Mouse (Mus musculus): ENCODE measurements around the gene Sbf2.
"Not testable (repeated sequence)": the region's sequence is repeated elsewhere in the genome, so short reads cannot be mapped to it uniquely, and the experiment has no call there.

Gene Sbf2

DNA sequence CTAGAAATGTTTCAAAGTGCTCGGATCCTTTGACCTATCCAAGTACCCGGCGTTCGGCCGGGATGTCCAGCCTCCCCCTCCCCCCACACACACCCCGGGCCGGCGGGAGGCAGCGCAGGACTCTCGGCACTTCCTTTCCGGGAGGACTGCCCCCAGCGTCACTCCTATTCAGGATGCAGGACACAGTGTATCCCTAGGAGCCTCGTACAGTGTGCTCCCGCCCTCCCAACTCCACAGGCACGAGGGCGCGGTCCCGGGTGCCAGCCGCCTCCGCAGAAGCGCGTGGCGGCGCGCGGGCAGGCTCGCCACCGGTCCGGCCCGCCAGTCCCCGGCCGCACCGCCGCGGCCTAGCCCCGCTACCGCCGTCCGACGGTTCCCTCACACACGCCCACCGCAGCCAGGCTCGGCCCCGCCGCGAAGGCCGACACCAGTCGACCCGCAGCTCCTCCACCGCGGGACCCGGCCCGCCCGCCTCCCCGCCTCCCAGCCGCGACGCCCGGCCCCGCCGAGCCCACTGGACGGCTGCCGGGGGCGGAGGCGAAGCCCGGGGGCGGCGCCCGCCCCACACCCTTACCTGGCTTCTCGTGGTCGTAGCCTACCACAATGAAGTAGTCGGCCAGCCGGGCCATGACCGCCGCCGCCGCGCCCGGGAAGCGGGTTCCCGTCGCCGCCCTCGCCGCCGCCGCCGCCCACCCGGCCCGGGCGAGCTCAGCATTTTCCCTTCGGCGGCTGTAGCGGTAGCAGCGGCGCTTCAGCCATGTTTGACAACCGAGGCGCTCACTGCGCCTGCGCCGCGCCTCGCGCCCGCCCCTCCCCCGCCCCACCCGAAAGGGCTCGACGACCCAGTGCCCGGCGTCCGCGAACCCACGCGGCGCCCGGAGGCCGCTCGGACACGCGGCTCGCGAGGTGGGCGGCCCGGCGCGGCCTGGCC lies at the start of gene Sbf2:
TSS of gene Sbf2 (minus strand) at position 790 of the 931 bp plus-strand sequence.
- DNase-seq (ENCODE audit: low spot score in 2 of 2) = peak; percentile 68 to 69

DNA sequence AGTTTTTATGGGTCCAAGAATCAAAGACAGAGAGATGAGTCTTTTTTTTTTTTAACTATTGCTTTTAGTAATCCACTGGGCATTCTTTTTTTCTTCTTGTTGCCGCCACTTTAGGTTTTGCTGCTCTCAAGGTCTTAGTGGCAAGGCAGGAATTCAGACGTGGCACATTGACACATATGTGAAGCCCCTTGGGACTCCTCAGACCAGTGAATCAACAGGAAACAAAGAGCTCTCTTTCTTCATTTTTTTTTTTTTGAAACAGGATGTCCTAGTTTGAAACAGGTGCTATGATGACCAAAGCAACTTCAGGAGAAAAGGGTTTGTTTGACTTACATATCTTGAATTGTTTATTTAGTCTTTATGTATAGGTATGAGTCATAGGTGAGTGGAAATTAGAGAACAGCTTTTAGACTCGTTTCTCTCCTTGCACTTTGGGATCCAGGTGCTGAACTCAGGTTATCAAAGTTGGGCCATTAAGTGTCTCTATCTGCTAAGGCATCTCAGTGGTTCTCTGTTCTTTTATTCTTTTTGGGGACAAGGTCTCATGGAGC lies 43.7 kb upstream of the Sbf2 start:
- no peak for DNase-seq (ENCODE audit: low spot score in 2 of 2)

DNA sequence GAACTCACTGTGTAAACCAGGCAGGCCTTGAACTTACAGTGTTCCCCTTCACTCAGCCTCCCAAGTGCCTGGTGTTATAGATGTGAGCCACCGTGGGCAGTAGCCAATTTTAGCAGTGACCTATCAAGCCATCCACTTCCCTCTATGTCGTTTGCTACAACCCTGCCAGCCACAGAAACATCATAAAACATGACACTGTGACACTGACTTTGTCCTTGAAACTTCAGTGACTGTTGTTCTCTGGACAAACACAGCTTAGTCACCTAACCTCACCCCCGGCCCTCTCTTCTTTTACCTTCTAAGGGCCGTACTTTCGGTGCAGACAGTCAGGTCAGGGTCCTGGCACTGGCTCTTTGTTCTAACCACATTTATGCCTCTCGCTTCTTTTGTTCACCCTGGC lies 41.2 kb upstream of the Sbf2 start:
- no peak for DNase-seq (ENCODE audit: low spot score in 2 of 2)

DNA sequence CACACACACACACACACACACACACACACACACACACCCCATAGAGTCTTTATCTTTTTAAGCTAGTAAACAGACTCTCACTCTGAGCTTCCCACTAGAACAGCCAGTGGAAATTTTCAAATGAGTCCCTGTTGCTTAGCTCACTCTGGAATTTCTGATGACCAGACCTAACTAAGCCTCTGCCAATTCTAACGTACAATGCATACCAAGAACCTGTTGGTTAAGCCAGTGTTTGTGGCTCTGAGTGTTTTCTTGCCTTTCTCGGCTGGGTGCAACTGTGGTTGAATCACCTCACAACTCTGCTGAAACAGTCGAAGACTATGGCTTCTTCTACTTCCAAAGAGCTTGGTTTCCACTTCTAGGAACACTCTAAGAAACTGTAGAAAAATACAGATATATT lies 40.5 kb upstream of the Sbf2 start:
- DNase-seq (ENCODE audit: low spot score in 2 of 2) = no peak

DNA sequence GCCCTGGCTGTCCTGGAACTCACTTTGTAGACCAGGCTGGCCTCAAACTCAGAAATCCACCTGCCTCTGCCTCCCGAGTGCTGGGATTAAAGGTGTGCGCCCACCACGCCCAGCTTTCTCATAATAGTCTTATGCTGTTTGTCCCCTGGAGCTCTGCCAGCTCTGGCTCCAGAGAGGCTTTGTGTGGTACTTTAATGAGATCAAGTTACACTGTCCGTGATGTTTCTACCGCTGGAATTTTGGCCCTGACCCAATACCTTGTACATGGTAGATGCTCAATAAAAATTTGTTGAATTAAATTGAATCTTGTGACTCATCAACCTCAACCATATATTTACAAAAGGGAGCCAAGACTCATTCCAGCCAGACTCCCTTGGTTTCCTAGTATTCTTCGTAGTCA lies 36.4 kb upstream of the Sbf2 start:
- DNase-seq (ENCODE audit: low spot score in 2 of 2) = no peak

DNA sequence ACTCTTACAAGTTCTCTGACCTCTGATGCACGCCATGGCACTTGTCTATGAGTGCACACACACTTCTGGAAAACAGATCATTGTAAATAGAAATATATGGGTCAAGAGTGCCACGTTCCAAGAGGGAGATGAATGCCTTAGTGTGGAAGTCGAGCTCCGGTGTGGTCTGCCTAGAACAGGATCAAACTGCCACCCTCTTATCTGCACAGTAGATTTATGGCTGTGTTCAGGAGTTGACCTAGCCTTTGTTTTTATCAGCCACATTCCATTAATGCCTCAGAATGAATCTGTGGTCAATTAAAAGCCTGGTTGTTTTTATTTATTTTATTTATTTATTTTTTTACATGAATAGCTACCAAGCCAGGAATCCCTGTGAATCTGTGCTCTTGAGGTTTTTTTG lies 35.8 kb upstream of the Sbf2 start:
- DNase-seq (ENCODE audit: low spot score in 2 of 2) = no peak

DNA sequence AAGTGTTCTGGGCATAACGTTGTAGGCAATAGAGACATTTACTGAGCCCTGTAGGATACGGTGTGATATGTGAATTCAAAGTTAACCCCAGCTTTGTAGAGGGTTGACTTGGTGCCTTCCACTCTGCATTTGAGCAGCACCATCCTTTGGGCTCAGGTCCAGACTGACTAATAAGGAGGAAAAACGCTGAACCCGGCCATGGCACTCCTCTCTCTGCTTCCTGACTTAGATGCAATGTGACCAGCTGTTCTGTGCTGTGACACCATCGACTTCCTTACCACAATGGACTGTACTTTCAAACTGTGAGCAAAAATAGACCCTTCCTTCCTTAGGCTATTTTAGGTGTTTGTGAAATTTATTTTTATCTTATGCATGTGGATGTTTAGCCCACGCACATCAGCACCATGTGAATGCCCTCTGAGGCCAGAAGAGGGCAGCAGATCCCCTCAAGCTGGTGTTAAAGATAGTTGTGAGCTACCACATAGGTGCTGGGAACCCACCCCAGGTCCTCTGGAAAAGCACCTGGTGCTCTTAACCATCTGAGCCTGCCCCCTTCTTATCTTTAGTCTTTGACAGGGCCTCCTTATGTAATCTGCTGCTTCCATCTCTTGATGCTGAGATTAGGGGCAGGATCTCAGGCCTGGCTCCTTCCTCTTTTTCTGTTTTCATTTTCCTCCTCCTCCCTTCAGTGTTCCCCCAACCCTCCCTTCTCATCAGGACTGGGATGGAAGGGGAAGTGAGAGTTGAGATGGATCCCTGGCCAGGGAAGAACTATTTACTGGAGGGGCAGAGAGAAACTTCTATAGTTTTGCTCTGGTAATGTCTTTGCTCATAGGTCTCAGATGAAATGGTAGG lies 34.6 kb upstream of the Sbf2 start:
- no peak for DNase-seq (ENCODE audit: low spot score in 2 of 2)

DNA sequence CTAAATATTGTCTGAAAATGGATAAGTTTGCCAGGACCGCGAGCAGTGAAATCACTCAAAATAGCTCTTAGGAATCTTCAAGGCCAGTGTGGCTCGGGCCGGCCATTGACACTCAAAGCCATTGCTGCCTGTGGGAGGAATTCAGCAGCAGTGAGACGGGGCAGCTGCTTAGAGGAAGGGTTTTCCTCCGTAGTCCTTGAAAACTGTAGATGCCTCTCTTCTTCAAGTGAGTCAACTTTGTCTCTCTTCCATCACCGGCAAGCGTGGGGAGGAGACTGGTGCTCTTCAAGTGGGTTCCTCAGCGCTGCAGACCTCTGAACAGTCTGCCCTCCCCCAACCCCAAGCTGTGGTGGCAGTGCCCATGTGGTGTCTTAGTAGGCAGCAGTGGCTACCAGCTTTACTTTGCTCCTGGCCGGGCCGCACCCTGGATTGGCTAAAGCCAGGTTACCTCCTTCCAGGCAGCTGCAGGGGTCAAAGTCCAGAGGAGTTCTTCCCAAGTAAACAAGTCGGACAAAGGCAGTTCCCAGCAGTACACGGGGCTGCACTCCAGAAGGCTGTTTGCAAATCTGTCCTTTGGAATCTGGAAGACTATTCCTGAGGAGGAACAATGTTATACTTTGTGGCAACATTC lies 33.8 kb upstream of the Sbf2 start:
- no peak for DNase-seq (ENCODE audit: low spot score in 2 of 2)

DNA sequence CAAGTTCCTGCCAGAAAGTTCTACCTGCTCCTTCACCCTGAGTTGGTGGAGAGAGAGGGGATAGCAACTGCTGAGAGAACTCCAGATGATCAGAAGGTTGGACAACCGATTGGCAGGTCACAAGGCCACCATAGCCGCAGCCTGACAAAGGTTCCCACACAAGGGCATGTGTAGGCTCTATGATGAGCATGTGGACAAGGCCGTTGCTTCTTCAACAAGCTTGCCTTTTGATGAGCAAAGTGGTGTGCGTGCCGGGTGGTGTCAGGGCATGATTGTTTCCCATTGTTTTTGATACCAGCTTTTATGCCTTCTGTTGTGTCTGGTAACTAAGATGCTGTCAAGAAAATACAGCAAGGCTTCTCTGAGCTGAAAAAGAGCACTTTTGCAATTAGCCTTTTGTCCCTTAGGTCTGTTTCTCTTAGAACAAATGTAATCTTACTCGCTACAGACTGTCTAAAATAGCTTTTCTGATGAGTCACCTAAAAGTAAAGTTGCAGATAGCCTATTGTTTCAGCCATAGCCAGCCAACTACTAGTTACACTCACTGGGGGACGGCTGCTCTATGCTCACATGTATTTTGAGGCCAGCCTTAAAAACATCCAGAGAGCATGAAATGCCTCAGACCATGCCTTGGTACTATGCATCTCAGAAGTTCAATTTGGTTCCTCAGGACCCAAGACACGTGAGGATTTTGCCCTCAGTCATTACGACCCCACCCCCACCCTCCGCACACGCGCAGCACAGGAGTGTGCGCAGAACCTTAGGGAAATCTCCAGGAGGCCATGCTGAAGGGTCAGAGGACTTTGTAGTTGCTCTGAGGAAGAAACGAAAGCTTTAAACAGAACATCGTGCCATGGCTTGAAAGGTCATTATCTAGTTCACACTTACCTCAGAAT lies 33.1 kb upstream of the Sbf2 start:
- no peak for DNase-seq (ENCODE audit: low spot score in 2 of 2)

DNA sequence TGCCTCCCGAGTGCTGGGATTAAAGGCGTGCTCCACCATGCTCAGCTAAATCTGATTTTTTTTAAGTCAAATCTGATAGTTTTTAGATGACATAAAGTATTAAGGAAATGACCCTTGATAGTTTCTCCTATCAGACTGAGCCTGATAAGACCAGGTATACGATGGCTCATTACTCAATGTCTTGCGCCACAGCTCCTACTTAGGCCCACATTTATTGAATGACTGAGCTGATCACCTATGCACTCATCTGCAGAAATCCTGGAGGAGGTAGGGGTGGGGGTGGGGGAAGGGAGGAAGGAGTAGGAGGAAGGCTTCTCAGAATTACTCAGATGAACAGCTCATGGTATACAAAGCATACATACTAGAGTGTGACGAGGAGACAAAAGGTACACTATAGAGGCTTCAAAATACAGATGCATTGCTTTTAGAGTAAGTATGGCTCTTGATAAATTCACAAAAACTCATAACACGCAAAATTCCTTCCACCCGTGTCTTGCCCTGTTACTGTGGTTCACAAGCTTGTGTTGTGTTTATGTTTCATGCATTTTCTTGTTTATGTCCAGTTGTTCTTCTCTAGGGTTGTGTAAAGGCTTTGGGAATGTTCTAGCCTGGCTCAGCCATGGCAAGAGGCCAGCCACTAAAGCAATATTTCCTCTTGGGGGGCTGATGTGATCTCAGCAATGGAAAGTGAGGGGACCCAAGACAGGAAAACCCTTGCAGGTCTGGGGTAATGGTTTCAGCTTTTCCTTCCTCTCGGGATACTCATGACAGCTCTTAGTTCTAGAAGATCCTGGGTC lies 32.1 kb upstream of the Sbf2 start:
- DNase-seq (ENCODE audit: low spot score in 2 of 2) = no peak

DNA sequence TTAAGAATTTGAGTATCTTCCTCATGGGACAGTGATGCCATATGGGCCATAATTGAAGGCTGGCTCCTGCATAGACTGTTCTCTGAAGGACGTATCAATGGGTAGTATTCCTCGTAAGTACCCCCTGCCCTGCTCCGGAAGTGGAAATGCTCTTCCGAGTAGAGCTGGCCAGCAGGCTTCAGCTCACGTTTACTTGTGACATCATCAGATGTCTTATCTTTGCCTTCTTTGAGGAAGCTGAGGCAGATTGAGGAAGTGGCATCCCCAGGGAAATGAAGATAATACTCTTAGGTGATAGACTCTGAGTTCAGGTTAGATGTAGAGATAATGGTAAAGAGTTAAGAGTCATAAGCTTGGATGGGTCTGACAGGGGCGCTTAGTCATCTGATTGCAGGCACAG lies 31.1 kb upstream of the Sbf2 start:
- DNase-seq (ENCODE audit: low spot score in 2 of 2) = no peak

DNA sequence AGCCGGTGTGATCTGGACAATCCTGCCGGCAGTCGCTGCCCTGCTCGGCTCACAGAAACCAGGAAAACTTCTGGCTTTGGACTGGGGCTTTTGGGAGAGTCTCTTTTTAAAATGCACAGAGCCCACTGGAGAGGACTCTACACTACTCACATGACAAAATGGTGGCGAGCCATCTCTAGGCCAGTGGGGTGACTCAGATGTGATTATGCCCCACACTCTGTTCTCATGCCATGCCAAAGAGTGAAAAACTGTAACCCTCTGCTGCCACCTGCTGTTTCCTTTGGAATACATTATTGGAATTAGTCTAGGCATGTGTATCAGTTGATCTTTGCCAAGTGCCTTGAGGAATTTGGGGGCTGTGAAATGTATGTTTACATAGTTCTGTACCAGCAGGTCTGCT lies 30.6 kb upstream of the Sbf2 start:
- peak; percentile 63 to 76 for DNase-seq (ENCODE audit: low spot score in 2 of 2)

DNA sequence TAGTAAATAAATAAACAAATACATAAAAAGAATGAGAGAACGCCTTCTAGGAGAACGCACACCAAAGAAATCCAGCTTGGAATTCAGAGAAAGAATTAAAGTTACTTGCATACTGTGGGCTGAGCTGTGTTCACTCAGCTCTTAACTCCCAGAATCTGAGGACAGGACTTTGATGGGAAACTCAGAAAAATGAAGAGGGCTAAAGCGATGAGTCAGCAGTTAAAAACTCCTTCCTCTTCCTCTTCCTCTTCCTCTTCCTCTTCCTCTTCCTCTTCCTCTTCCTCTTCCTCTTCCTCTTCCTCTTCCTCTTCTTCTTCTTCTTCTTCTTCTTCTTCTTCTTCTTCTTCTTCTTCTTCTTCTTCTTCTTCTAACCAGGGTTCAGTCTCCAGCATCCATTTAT lies 25.2 kb upstream of the Sbf2 start:
- not testable (repeated sequence) for DNase-seq (ENCODE audit: low spot score in 2 of 2)

DNA sequence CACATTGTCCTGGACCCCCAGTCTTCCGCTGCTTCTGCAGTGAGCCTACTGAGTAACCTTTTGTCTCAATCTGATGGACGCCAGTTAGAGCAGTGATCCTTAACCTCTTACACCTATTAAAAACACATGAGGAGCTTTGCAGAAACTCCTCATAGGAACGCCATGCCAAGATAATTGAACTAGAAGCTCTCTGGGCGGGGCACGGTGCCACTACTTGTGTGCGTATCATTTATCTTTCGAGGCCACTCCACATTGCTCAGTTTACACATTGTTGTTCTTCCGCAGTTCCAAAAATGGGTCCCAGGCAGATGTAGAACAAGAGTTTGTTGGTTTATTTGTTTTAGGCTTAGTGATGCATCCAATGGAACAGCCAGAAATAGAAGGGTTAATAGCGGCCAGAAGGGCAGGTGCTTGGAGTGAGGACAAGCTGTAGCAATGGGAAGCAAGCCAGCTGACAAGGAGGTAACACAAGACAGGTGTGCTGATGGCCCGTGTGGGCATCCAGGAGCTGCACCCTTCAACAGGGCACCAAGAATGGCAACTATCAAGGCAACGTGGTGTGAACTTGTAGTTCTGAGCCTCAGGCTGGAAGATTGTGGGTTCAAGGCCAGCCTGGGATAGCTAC lies 24.7 kb upstream of the Sbf2 start:
- DNase-seq (ENCODE audit: low spot score in 2 of 2) = no peak

DNA sequence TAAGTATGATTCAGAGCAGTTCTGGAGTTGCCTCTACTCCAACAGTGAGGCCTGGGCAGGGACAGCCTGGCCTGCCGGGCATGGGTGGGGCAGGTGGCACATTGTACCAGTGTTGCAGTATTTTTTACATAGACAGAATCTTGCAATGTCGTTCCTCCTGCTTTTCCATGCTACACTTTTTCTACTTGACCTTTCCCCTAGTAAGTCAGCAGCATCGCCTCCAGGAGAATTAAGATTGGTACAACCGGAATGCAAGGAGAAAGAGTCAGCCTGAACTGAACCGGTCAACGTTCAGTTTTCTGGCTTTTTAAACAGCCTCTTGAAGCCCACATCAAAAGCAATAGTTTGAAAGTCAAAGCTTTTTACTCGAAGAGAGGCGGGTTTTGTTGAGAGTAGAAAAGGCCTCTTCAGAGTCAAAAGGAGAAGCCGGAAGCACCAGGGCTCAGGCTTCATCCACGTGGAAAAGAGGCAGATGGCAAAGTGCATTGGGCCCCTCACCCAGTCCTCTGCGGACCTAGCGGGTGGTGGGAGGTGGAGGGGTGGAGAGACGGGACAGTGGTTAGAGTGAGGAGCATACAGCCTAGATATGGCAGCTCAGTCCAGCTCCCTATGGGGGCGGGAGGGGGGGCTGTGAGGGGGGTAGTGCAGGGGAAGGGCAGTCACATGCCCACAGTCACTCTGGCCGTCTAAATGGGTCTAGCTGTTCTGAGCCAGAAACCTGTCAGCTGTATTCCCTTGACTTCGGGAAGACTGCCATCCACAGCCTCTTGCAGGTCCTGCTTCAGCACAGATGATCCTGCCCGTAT lies 23.8 kb upstream of the Sbf2 start:
- DNase-seq (ENCODE audit: low spot score in 2 of 2) = no peak

DNA sequence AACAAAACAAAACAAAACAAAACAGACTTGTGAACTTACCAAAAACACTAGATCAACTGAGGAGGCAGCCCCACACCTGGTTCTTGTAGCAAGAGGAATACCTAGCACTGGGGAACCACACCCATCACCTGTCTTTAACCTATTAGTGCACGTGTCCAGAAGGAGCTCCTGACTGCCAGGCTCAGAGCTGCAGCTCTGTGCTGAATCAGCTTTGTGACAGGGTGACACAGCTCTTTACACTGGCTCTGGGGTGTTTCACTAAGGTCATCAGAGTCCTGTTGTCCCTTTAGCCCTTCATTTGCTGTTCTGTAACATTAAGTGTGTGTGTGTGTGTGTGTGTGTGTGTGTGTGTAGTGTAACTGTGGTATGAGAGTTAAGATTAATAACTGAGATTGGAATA lies 21.8 kb upstream of the Sbf2 start:
- DNase-seq (ENCODE audit: low spot score in 2 of 2) = no peak

DNA sequence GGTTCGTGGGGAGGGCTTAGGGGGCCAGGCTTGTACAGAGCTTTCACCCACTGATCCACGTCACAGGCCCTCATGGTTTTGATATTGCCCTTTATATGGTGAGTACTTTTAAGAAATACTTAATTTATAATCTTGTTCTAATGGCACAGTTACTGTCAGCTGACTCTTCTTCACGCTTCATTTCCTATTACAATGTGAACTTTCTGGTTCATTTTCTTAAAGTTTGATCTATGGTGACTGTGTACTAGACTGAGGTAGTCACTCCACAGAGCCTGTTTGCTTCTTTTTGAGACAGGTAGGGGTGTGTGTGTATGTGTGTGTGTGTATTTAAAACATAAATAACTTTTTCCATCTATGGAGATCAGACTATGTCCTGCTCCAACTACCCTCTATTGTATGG lies 21.2 kb upstream of the Sbf2 start:
- DNase-seq (ENCODE audit: low spot score in 2 of 2) = no peak

DNA sequence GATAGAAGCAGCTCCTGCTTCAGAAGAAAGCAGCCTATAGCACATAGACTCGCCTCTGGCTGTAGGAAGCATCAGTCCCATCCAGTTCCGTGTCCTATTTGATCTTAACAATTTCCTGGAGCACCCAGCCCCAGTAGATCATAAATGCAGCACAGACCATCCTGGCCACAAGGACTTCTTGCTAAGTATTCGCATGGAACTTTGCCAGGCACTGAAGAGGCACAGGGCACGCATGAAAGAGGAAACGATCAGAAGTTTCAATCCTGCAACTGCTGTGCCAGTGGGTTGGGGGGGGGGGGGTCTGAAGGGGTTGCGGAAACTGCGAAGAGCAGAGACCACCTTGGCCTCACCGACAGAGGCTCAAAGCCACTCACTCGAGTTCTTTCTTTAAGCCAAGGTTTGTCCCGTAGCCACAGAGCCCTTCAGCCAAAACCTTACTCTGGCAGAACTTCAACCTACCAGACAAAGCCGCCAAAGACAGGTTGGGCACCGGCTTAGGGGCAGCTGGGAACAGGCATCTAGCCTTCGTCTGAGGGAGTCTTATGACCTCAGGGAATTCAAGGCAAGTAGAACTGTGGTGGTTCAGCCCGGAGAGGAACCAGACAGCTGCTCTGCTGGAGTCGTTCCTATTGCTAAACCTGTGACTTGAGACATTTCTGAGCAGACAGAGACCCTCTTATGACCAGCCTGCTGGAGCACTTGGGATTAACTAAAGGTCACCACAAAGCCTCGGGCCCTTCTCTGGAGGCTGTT lies 16.6 kb upstream of the Sbf2 start:
- DNase-seq (ENCODE audit: low spot score in 2 of 2) = no peak

Measured in frontal cortex, postnatal 36 days (tissue).